ENCODE assay signal across 8 mouse cellular contexts in the genomic region with DNA sequence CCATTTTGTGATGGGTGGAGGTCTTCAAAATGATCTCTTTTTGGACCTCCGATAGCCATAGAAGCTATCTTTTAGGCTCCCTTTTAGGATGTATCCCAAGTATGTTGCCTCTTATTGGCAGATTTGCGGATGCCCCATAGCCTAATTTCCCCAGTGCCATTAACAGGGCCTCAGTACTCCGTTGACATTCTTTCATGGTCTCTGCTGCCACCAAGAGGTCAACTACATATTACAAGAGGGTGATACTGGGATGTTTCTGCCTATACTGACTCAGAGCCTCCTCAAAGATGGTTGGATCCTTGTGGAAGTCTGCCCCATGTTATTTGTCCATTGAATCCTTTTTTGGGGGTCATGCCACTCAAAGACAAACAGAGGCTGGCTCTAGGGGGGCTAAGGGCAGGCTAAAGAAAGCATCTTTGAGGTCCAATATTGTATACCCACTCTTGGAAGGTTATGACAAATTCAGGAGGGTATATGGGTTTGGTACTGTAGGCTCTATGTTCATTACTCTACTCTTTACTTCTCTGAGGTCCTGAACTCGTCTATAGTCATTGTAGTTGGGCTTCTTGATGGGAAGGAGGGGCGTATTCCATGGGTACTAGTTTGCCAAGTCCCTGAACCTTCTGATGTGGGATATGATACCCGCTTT. TPM values are rescaled to one million over a fixed set of nuclear protein-coding genes. Genes with fewer than 3 reads are reported as not detected.
DNase-seq lines count a peak whose midpoint lies in the region; ATAC-seq lines count a peak whose summit lies in the region.

No protein-coding gene starts in this region.

- H3K4me2 ChIP-seq in kidney, embryonic 14.5 days (replicated peaks; ENCODE audit: low read depth, low read length), result no peak overlapping the region
- no peak overlapping the region for H3K4me2 ChIP-seq in forebrain, embryonic 15.5 days (replicated peaks)
- no peak overlapping the region for H3K4me2 ChIP-seq in hindbrain, embryonic 15.5 days

- H3K4me1 ChIP-seq in kidney, embryonic 14.5 days (ENCODE audit: control insufficient read depth, insufficient read depth, low read length), result no peaks in the 10 kb centered on the region
- H3K4me1 ChIP-seq in forebrain, embryonic 15.5 days, result no peaks in the 10 kb centered on the region
- H3K4me1 ChIP-seq in hindbrain, embryonic 15.5 days (replicated peaks), result no peaks in the 10 kb centered on the region
- no peaks in the 10 kb centered on the region for H3K4me1 ChIP-seq in midbrain, embryonic 10.5 days

- no peak overlapping the region for H3K9ac ChIP-seq in kidney, embryonic 14.5 days (ENCODE audit: low read depth, low read length)
- H3K9ac ChIP-seq in forebrain, embryonic 15.5 days (replicated peaks), result no peak overlapping the region
- no peak overlapping the region for H3K9ac ChIP-seq in hindbrain, embryonic 15.5 days

- H3K27me3 ChIP-seq in kidney, embryonic 14.5 days (ENCODE audit: control insufficient read depth, insufficient read depth, low read length), result no peaks in the 10 kb centered on the region; the same call in 1 of the 2 replicates
- no peaks in the 10 kb centered on the region for H3K27me3 ChIP-seq in forebrain, embryonic 15.5 days
- no peaks in the 10 kb centered on the region for H3K27me3 ChIP-seq in hindbrain, embryonic 15.5 days
- H3K27me3 ChIP-seq in midbrain, embryonic 10.5 days (ENCODE audit: low read depth, poor library complexity, severe bottlenecking), result no peaks in the 10 kb centered on the region

- ATAC-seq in kidney, embryonic 14.5 days (ENCODE audit: low FRiP score, low TSS enrichment), result no peak
- ATAC-seq in forebrain, embryonic 15.5 days (replicated peaks), result peak; percentile 78
- ATAC-seq in hindbrain, embryonic 15.5 days (ENCODE audit: low FRiP score, low read depth), result peak; percentile 69; the same call in 1 of the 2 replicates

- 46% methylated on average over 6 of the region's 6 CpGs for WGBS in kidney, embryonic 14.5 days
- 40% methylated on average over 6 of the region's 6 CpGs for WGBS in forebrain, embryonic 15.5 days
- WGBS in hindbrain, embryonic 15.5 days, result 46% methylated on average over 6 of the region's 6 CpGs
- 44% methylated on average over 6 of the region's 6 CpGs for WGBS in midbrain, embryonic 10.5 days

- H3K36me3 ChIP-seq in kidney, embryonic 14.5 days (ENCODE audit: control insufficient read depth, insufficient read depth, low read length), result no peaks in the 10 kb centered on the region
- no peaks in the 10 kb centered on the region for H3K36me3 ChIP-seq in forebrain, embryonic 15.5 days
- H3K36me3 ChIP-seq in hindbrain, embryonic 15.5 days, result no peaks in the 10 kb centered on the region
- no peaks in the 10 kb centered on the region for H3K36me3 ChIP-seq in midbrain, embryonic 10.5 days

- H3K4me3 ChIP-seq in kidney, embryonic 14.5 days (ENCODE audit: low read length), result no peak overlapping the region
- no peak overlapping the region for H3K4me3 ChIP-seq in forebrain, embryonic 15.5 days
- H3K4me3 ChIP-seq in hindbrain, embryonic 15.5 days, result no peak overlapping the region
- H3K4me3 ChIP-seq in midbrain, embryonic 10.5 days, result no peak overlapping the region

- H3K9me3 ChIP-seq in kidney, embryonic 14.5 days (ENCODE audit: control insufficient read depth, low read length), result no peaks in the 10 kb centered on the region
- no peaks in the 10 kb centered on the region for H3K9me3 ChIP-seq in forebrain, embryonic 15.5 days
- no peaks in the 10 kb centered on the region for H3K9me3 ChIP-seq in hindbrain, embryonic 15.5 days
- no peaks in the 10 kb centered on the region for H3K9me3 ChIP-seq in midbrain, embryonic 10.5 days (replicated peaks)

- DNase-seq in kidney, adult 11 months, result peak; percentile 43
- DNase-seq in c-Kit-positive CD71-positive TER-119-positive erythroid progenitor cells, embryonic 14.5 days (ENCODE audit: low spot score), result peak; percentile 31
- DNase-seq in layer of hippocampus, postnatal 25 days (ENCODE audit: extremely low spot score in 1 of 2, low spot score in 1 of 2), result peak; percentile 58 to 88
- peak; percentile 64 for DNase-seq in midbrain, embryonic 10.5 days (ENCODE audit: low spot score)
- peak; percentile 23 for DNase-seq in spleen, adult 12 weeks (ENCODE audit: low spot score)

- no peak overlapping the region for H3K27ac ChIP-seq in kidney, embryonic 14.5 days (ENCODE audit: low read depth, low read length)
- no peak overlapping the region for H3K27ac ChIP-seq in forebrain, embryonic 15.5 days (replicated peaks)
- no peak overlapping the region for H3K27ac ChIP-seq in hindbrain, embryonic 15.5 days (replicated peaks)
- H3K27ac ChIP-seq in midbrain, embryonic 10.5 days (replicated peaks), result no peak overlapping the region

RNA-seq across cellular contexts. Expression of a gene that starts 25.6 kb away (rescaled TPM):
- polyA plus RNA-seq in kidney, embryonic 14.5 days (2014; fragmentation: Nextera tagmentation; extraction: Ambion mirVana), result 6.4 and 7.8 TPM in 2 replicates
- 3.6 and 3.8 TPM in 2 replicates for polyA plus RNA-seq in forebrain, embryonic 15.5 days (2015; fragmentation: Nextera tagmentation; extraction: Ambion mirVana)
- 3.1 and 3.4 TPM in 2 replicates for polyA plus RNA-seq in hindbrain, embryonic 15.5 days (2015; fragmentation: Nextera tagmentation; extraction: Ambion mirVana)
- 10 to 100 TPM; 20.5 to 21.1 TPM for total RNA-seq in layer of hippocampus, postnatal 25 days (2021)
- 1.9 and 2.1 TPM in 2 replicates for polyA plus RNA-seq in midbrain, embryonic 10.5 days (2016; fragmentation: Nextera tagmentation; extraction: Ambion mirVana)

Comparison
In these comparisons a context has a peak if more than half of its experiments do, and no peak if none do; other contexts are left out.
1. DNase-seq: peak in every context shown above with its lines; median percentile 73 in layer of hippocampus, postnatal 25 days; 64 in midbrain, embryonic 10.5 days; 43 in kidney, adult 11 months; 31 in c-Kit-positive CD71-positive TER-119-positive erythroid progenitor cells, embryonic 14.5 days; 23 in spleen, adult 12 weeks.